Mouse (Mus musculus) stomach, postnatal 0 days (tissue): ENCODE measurements at regions not wholly inside any gene's neighbourhood (a gene's known extent, or its start where the extent isn't known, plus 50 kb on each side); places are given as distances from the start of the nearest gene placed in this dataset.

ENCODE experiments used
- CTCF ChIP-seq: IDR thresholded peaks from 2 replicates; pipeline ENCODE4 v1.5.1; 2016; ENCODE audit warnings: antibody characterized with exemption, low read depth, mild to moderate bottlenecking, moderate library complexity
- EP300 ChIP-seq: optimal IDR thresholded peaks from 2 replicates; pipeline ENCODE3; 2016; ENCODE audit warnings: antibody characterized with exemption

DNA sequence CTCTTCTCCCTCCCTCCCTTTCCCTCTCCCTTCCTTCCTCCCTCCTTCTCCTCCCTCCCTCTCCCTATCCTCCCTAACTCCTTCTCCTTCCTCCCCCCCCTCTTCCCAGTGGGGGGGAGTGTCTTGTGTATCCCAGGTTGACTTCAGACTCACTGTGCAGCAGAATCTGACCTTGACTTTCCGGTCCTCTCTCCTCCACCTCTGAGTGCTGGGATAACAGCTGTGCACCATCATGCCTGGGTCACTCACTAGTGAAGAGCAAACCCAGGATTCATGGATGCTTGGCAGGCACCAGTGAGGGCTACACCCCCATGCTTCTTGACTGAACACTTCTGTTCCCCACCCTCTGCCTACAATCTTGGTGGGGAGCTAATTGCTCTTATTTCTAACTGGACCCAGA is 56.2 kb upstream of the Zfp644 start:
- TF ChIP-seq CTCF (no peak), EP300 (no peak)
